Mouse (Mus musculus) bone marrow macrophage, adult 2 months (primary cell): ENCODE measurements around the gene Cdc40.

ENCODE experiments used
- CTCF ChIP-seq: IDR thresholded peaks from 2 replicates; pipeline ENCODE4 v1.5.1; 2012; ENCODE audit warnings: low read depth, mild to moderate bottlenecking, low read length, moderate library complexity
- POLR2A ChIP-seq: IDR thresholded peaks from 2 replicates; pipeline ENCODE4 v1.6.1; 2012; ENCODE audit warnings: mild to moderate bottlenecking, low read depth, low read length, borderline replicate concordance

- TF ChIP-seq CTCF (no peak), POLR2A (no peak)
Measured at GRCm38 (mm10) chr10:40806221-40806620, 76.9 kb downstream of the Cdc40 start.
